Mouse (Mus musculus): ENCODE measurements at regions not wholly inside any gene's neighbourhood (a gene's known extent, or its start where the extent isn't known, plus 50 kb on each side); places are given as distances from the start of the nearest gene placed in this dataset.

GRCm38 (mm10) chr10:96956449-96956834 lies 339.6 kb downstream of the Btg1 start:
- no peak for ATAC-seq (replicated peaks; ENCODE audit: insufficient number of reproducible peaks, low FRiP score, low TSS enrichment)
- no peak overlapping the region for H3K27ac ChIP-seq (ENCODE audit: low read depth, low read length)
- 93% methylated on average over 5 of the region's 5 CpGs for WGBS (ENCODE audit: insufficient replicate concordance)

GRCm38 (mm10) chr10:96957019-96957418 lies 340.2 kb downstream of the Btg1 start:
- Histone ChIP-seq H3K4me3 (ENCODE audit: low read depth, low read length) (no peak overlapping the region), H3K4me1 (ENCODE audit: control insufficient read depth, insufficient read depth, low read length) (no peaks in the 10 kb centered on the region), H3K4me2 (no peak overlapping the region), H3K27me3 (ENCODE audit: control insufficient read depth, insufficient read depth, low read length) (no peaks in the 10 kb centered on the region), H3K9me3 (replicated peaks; ENCODE audit: control insufficient read depth, low read length) (no peaks in the 10 kb centered on the region), H3K9ac (ENCODE audit: low read depth, low read length) (no peak overlapping the region), H3K27ac (ENCODE audit: low read depth, low read length) (no peak overlapping the region), H3K36me3 (ENCODE audit: control insufficient read depth, insufficient read depth, low read length) (no peaks in the 10 kb centered on the region)
- 77% methylated on average over 2 of the region's 2 CpGs for WGBS (ENCODE audit: insufficient replicate concordance)
- no peak for ATAC-seq (replicated peaks; ENCODE audit: insufficient number of reproducible peaks, low FRiP score, low TSS enrichment)

More at GRCm38 (mm10) chr10:96956449-96956834, 339.6 kb downstream of the Btg1 start:
- no peaks in the 10 kb centered on the region for H3K4me1 ChIP-seq (ENCODE audit: control insufficient read depth, insufficient read depth, low read length)
- no peaks in the 10 kb centered on the region for H3K9me3 ChIP-seq (replicated peaks; ENCODE audit: control insufficient read depth, low read length)
- H3K27me3 ChIP-seq (ENCODE audit: control insufficient read depth, insufficient read depth, low read length), result no peaks in the 10 kb centered on the region
- H3K36me3 ChIP-seq (ENCODE audit: control insufficient read depth, insufficient read depth, low read length), result no peaks in the 10 kb centered on the region
- no peak overlapping the region for H3K9ac ChIP-seq (ENCODE audit: low read depth, low read length)
- no peak overlapping the region for H3K4me2 ChIP-seq
- H3K4me3 ChIP-seq (ENCODE audit: low read depth, low read length), result no peak overlapping the region

GRCm38 (mm10) chr10:96969825-96970224 lies 353.0 kb downstream of the Btg1 start:
- Histone ChIP-seq H3K36me3 (ENCODE audit: control insufficient read depth, insufficient read depth, low read length) (no peaks in the 10 kb centered on the region), H3K27me3 (ENCODE audit: control insufficient read depth, insufficient read depth, low read length) (no peaks in the 10 kb centered on the region), H3K9me3 (replicated peaks; ENCODE audit: control insufficient read depth, low read length) (no peaks in the 10 kb centered on the region), H3K27ac (ENCODE audit: low read depth, low read length) (no peak overlapping the region), H3K4me1 (ENCODE audit: control insufficient read depth, insufficient read depth, low read length) (no peaks in the 10 kb centered on the region), H3K4me2 (no peak overlapping the region), H3K9ac (ENCODE audit: low read depth, low read length) (no peak overlapping the region), H3K4me3 (ENCODE audit: low read depth, low read length) (no peak overlapping the region)
- WGBS (ENCODE audit: insufficient replicate concordance), result 88% methylated on average over 1 of the region's 1 CpGs
- no peak for ATAC-seq (replicated peaks; ENCODE audit: insufficient number of reproducible peaks, low FRiP score, low TSS enrichment)

- Histone ChIP-seq H3K27ac (ENCODE audit: low read depth, low read length) (no peak overlapping the region), H3K27me3 (ENCODE audit: control insufficient read depth, insufficient read depth, low read length) (no peaks in the 10 kb centered on the region), H3K4me1 (ENCODE audit: control insufficient read depth, insufficient read depth, low read length) (no peaks in the 10 kb centered on the region), H3K9me3 (replicated peaks; ENCODE audit: control insufficient read depth, low read length) (no peaks in the 10 kb centered on the region), H3K4me3 (ENCODE audit: low read depth, low read length) (no peak overlapping the region), H3K4me2 (no peak overlapping the region), H3K9ac (ENCODE audit: low read depth, low read length) (no peak overlapping the region), H3K36me3 (ENCODE audit: control insufficient read depth, insufficient read depth, low read length) (no peaks in the 10 kb centered on the region)
- 73% methylated on average over 4 of the region's 4 CpGs for WGBS (ENCODE audit: insufficient replicate concordance)
- no peak for ATAC-seq (replicated peaks; ENCODE audit: insufficient number of reproducible peaks, low FRiP score, low TSS enrichment)
Observed at GRCm38 (mm10) chr10:96970737-96971136, 353.9 kb downstream of the Btg1 start.

GRCm38 (mm10) chr10:96971810-96972209 lies 355.0 kb downstream of the Btg1 start:
- no peak for ATAC-seq (replicated peaks; ENCODE audit: insufficient number of reproducible peaks, low FRiP score, low TSS enrichment)
- H3K4me3 ChIP-seq (ENCODE audit: low read depth, low read length), result no peak overlapping the region
- no peak overlapping the region for H3K9ac ChIP-seq (ENCODE audit: low read depth, low read length)
- no peaks in the 10 kb centered on the region for H3K27me3 ChIP-seq (ENCODE audit: control insufficient read depth, insufficient read depth, low read length)
- no peak overlapping the region for H3K27ac ChIP-seq (ENCODE audit: low read depth, low read length)
- no peaks in the 10 kb centered on the region for H3K9me3 ChIP-seq (replicated peaks; ENCODE audit: control insufficient read depth, low read length)
- no peak overlapping the region for H3K4me2 ChIP-seq
- no peaks in the 10 kb centered on the region for H3K36me3 ChIP-seq (ENCODE audit: control insufficient read depth, insufficient read depth, low read length)
- H3K4me1 ChIP-seq (ENCODE audit: control insufficient read depth, insufficient read depth, low read length), result no peaks in the 10 kb centered on the region
- WGBS (ENCODE audit: insufficient replicate concordance), result 49% methylated on average over 3 of the region's 3 CpGs

- no peak overlapping the region for H3K4me2 ChIP-seq
- H3K27me3 ChIP-seq (ENCODE audit: control insufficient read depth, insufficient read depth, low read length), result no peaks in the 10 kb centered on the region
- no peaks in the 10 kb centered on the region for H3K4me1 ChIP-seq (ENCODE audit: control insufficient read depth, insufficient read depth, low read length)
- H3K27ac ChIP-seq (ENCODE audit: low read depth, low read length), result no peak overlapping the region
- 67% methylated on average over 2 of the region's 2 CpGs for WGBS (ENCODE audit: insufficient replicate concordance)
- no peaks in the 10 kb centered on the region for H3K9me3 ChIP-seq (replicated peaks; ENCODE audit: control insufficient read depth, low read length)
- no peak for ATAC-seq (replicated peaks; ENCODE audit: insufficient number of reproducible peaks, low FRiP score, low TSS enrichment)
- H3K36me3 ChIP-seq (ENCODE audit: control insufficient read depth, insufficient read depth, low read length), result no peaks in the 10 kb centered on the region
- H3K4me3 ChIP-seq (ENCODE audit: low read depth, low read length), result no peak overlapping the region
- no peak overlapping the region for H3K9ac ChIP-seq (ENCODE audit: low read depth, low read length)
Observed at GRCm38 (mm10) chr10:96974326-96974977, 357.6 kb downstream of the Btg1 start.

GRCm38 (mm10) chr10:96976691-96977090 lies 359.9 kb downstream of the Btg1 start:
- H3K4me2 ChIP-seq, result no peak overlapping the region
- no peak overlapping the region for H3K9ac ChIP-seq (ENCODE audit: low read depth, low read length)
- no peaks in the 10 kb centered on the region for H3K27me3 ChIP-seq (ENCODE audit: control insufficient read depth, insufficient read depth, low read length)
- no peak for ATAC-seq (replicated peaks; ENCODE audit: insufficient number of reproducible peaks, low FRiP score, low TSS enrichment)
- no peaks in the 10 kb centered on the region for H3K9me3 ChIP-seq (replicated peaks; ENCODE audit: control insufficient read depth, low read length)
- no peak overlapping the region for H3K4me3 ChIP-seq (ENCODE audit: low read depth, low read length)
- no peak overlapping the region for H3K27ac ChIP-seq (ENCODE audit: low read depth, low read length)
- H3K36me3 ChIP-seq (ENCODE audit: control insufficient read depth, insufficient read depth, low read length), result no peaks in the 10 kb centered on the region
- H3K4me1 ChIP-seq (ENCODE audit: control insufficient read depth, insufficient read depth, low read length), result no peaks in the 10 kb centered on the region

GRCm38 (mm10) chr10:96980494-96980831 lies 363.7 kb downstream of the Btg1 start:
- H3K4me3 ChIP-seq (ENCODE audit: low read depth, low read length), result no peak overlapping the region
- no peak overlapping the region for H3K27ac ChIP-seq (ENCODE audit: low read depth, low read length)
- ATAC-seq (replicated peaks; ENCODE audit: insufficient number of reproducible peaks, low FRiP score, low TSS enrichment), result no peak
- H3K9ac ChIP-seq (ENCODE audit: low read depth, low read length), result no peak overlapping the region
- H3K27me3 ChIP-seq (ENCODE audit: control insufficient read depth, insufficient read depth, low read length), result no peaks in the 10 kb centered on the region
- no peaks in the 10 kb centered on the region for H3K9me3 ChIP-seq (replicated peaks; ENCODE audit: control insufficient read depth, low read length)
- H3K36me3 ChIP-seq (ENCODE audit: control insufficient read depth, insufficient read depth, low read length), result no peaks in the 10 kb centered on the region
- 67% methylated on average over 3 of the region's 3 CpGs for WGBS (ENCODE audit: insufficient replicate concordance)
- H3K4me1 ChIP-seq (ENCODE audit: control insufficient read depth, insufficient read depth, low read length), result no peaks in the 10 kb centered on the region
- no peak overlapping the region for H3K4me2 ChIP-seq

GRCm38 (mm10) chr10:96980832-96981515 lies 364.2 kb downstream of the Btg1 start:
- Histone ChIP-seq H3K4me2 (no peak overlapping the region), H3K27ac (ENCODE audit: low read depth, low read length) (no peak overlapping the region), H3K4me3 (ENCODE audit: low read depth, low read length) (no peak overlapping the region), H3K4me1 (ENCODE audit: control insufficient read depth, insufficient read depth, low read length) (no peaks in the 10 kb centered on the region), H3K27me3 (ENCODE audit: control insufficient read depth, insufficient read depth, low read length) (no peaks in the 10 kb centered on the region), H3K9ac (ENCODE audit: low read depth, low read length) (no peak overlapping the region), H3K36me3 (ENCODE audit: control insufficient read depth, insufficient read depth, low read length) (no peaks in the 10 kb centered on the region), H3K9me3 (replicated peaks; ENCODE audit: control insufficient read depth, low read length) (no peaks in the 10 kb centered on the region)
- ATAC-seq (replicated peaks; ENCODE audit: insufficient number of reproducible peaks, low FRiP score, low TSS enrichment), result no peak
- WGBS (ENCODE audit: insufficient replicate concordance), result 80% methylated on average over 9 of the region's 9 CpGs

Data from heart, embryonic 11.5 days (tissue).